Mouse (Mus musculus): Measurements from ENCODE around the gene Whamm.

Whamm gene

DNA sequence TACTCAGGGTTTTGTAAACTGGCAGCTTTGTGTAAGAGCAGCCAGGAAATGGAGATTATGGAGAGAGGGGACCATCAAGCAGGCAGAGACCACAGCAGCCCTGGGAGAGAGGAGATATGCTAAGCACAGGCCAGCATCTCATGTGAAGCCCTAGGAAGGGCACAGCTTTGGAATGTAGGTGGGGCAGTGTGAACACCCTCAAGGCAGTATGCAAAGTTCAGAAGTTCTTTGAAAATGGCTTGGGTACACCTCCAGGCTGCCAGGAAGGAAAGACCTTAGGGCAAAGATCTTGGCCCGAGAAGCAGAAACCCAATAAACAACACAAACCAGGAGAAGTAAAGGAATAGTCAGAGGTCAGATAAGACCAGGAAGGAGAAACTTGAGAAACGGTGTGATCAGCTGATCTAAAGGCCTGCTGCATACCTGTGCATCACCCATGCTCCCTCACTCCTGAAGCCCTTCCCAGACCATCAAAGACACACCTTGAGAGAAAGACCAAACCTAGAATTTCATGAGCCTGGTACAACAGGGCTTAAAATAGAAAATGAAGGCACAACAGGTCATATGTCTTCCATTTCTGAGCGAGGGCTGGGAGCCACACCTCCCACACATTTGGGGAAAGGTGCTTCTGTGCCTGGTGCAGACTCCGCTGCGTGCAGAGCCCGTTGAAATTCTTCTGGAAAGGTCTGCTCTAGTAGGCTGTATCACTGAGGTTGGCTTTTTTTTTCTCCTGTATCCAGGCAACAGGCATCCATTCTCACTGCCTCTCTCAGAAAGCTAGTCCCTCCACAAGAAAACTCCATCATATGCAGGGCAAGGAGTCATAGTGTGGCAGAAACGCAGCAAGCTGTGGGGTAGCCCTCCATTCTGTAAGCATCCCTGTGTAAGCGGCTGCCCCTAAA lies 28.6 kb downstream of the Whamm start:
- no peak for DNase-seq

DNA sequence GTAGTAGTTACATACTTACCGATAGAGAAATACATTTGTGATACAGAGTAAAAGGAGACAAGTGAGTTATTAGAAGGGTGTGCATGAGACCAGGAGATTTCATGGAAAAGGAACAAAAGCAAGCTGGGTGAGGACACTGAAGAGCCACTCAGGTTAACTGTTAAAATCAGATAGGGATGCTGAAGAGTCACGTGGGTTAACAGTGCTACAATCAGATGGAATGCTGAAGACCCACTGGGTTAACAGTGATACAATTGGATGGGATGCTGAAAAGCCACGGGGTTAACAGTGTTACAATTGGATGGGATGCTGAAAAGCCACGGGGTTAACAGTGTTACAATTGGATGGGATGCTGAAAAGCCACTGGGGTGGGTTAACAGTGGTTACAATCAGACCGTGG lies 33.9 kb downstream of the Whamm start:
- no peak for DNase-seq

DNA sequence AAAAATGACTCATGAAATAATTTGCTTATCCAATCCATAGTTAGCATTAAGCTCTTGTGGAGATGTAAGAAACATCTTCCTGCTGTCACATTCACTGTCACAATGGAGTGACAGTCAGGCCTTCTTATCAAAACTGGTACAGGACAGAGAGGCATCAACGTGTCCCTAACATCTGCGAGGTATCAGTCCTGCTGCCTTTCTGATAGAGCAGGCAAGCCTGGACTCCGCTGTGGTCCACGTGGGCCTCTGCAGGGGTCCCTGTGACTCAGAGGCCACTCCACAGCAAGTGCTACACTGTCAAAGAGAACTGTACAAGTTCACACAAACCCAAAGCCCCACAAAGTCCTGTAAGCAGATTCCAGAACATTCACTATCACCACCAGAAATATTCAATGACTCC lies 34.4 kb downstream of the Whamm start:
- DNase-seq, result no peak

DNA sequence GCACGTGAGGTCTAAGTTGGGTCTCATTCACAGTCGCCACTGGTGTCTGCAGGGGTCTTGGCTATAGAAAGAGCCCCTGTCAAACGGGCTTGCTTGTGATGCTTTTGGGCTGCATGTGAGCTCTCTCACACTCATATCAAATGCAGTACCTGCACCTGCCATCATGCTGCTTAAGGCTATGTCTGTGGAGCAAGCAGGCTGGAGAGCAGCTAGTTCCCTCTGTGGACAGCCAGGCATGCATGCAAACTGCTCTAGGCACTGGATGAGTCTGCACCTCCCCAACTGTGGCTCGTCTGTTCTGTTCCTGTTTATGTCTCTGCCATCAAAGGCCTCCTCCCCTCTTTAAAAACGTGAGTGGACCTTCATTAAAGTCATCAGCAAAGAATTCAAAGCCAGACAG lies 35.4 kb downstream of the Whamm start:
- DNase-seq, result no peak

DNA sequence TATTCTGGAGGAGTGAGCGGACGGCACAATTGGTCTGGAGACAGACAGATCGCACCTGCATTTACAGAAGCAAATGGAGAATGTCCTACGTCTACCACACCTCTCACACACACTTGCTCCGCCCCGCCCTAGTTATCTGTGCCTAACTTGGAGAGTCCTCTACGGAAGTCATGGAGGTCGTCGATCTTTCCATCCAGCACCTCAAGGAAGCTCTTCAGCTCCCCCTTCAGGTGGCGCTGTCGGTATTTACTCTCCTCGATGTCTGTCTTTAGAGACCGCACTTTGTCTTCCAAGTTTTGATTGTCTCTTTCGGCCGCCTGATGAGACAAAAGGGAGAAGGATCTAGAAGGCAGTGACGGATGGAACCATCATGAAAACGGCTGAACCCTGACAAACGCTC lies 39.1 kb downstream of the Whamm start:
- DNase-seq, result peak in 1 of 2 experiments; percentile 7

DNA sequence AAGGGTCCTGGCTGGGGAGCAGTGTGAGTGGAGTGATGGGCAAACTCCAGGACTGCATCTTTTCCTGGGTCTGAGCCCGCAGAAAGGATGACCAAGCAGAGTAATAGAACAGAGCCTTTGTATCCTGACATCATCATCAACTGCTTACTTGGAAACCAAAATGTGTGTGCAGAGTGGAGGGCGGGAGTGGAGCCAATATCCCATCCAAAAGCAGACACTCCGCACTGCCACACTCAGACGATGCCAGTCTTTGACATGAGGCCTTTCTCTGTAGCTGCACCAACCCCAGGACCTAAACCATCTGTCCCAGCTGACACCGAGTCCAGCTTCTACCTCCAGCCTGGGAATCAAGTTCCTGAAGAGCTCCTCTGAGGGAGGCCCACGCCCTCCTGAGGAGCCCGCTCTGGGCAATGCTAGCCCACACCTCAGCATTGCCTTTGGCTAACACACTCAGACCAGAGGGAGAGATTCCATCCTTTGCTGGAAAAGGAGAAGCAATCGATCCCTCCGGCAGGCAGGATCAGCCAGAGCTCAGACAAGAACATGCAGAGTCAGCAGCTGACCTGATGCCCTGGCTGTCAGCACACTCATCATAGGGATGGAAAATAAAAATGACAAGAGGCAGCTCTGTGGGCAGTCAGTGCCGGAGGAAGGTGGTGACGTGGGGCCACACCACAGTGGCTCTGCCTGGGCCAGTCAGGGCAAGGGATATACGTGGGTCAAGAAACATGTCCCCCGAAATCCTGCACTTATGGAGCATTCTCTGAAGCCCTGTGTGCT lies 42.0 kb downstream of the Whamm start:
- no peak for DNase-seq

DNA sequence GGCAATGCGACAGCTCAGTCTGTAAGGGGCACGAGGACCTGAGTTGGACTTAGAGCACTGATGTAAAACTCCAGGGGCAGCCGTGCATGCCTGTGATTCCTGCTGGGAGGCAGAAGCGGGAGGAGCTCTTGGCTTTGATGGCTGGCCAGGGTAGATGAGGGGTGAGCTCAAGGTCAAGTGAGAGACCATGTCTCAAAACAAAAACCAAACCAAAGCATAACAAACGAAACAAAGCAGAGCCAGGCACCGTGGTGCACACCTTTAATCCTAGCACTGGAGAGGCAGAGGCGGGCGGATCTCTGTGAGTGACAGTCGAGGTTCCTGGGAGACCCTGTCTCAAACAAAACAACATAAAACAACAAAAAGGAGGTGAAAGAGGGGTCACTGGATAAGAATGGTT lies 44.0 kb downstream of the Whamm start:
- DNase-seq, result no peak

DNA sequence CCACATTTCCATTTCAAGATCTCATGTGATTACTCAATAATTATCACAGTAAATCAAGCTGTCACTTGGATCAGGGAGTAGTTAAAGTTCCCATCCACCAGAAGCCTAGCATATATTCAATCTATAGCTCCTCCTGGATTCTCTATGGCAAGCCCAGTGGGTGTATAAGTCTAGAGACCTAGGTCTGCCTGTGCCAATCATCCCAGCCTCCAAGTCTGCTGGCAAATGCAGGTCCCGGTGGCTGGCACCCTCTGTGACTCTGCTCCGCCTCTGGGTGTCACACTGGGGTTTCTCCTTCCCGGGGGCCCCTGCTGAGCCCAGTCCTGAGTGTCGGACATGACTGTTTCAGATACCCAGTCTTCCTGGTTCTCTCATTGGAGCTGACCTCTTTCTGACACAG lies 51.7 kb downstream of the Whamm start:
- no peak for DNase-seq

DNA sequence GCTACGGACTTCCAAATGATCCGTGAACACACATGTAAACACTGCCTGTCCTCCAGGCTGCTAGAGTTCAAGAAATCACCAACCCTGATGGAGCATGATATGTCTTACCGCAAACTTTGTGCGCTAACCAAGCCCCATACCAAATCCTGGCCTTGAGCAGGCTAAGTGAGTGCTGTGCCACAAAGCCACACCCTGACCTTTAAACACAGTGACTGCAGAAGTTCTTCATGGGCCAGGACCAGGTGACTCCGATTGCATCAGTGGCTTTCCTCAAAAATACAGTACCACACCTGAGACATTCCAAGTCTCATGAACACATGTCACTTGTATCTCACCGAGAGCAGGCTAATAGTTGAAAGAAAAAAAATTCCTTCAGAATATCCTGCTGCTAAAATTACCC lies 52.7 kb downstream of the Whamm start:
- no peak for DNase-seq

DNA sequence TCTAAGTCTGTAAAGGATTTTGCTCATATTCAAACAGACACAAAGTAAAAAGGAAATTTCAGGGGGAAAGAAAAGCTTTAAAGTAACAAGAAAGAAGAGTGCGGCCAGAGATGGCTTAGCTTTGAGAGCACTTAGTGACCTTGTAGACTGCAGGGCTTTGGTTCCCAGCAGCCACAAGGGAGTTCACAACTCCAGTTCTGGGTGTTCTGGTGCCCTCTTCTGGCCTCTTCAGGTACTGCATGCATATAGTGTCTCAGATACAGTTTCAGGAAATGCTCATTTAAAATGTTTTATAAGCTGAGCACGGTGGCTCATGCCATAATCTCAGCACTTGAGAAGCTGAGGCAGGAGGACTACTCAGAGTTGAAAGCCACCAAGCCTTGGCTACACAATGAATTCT lies 55.4 kb downstream of the Whamm start:
- peak in 1 of 2 experiments; percentile 32 for DNase-seq

DNA sequence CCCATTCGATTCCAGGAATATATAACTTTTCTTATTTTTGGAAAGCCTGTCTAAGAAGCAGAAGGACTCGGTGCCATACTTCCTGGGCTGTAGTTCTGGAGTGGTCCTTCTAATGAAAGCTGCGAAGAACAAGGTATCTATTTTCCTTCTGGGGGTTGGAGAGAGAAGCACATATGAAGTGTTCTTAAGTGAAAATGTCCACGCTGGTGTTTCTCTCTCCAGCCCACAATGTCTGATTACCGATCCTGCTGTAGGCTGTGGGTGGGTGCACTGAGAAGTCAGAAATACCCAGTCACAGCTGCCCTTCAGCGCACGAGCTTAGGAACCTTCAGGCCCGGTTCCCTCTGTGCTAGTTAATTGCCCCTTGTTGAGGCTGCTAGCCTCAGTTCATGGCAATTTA lies 60.2 kb downstream of the Whamm start:
- DNase-seq, result no peak

DNA sequence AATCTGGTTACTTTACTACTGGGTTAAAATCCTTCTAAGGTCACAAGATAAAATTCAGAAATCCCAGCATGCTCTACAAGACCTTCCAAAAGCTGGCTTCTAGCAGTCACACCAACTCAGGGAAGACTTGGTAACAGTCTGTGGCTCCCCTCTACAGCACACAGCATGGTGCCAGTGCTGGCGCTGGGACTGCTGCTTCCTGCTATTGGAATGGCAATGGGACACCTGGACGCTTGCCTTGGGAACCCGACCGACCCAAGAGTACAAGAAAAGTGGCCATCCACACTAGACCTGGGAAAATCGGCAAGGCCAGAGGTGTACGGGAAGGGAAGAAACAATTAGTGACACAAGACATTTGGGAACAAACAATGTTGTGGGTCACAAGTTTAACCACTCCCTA lies 61.5 kb downstream of the Whamm start:
- no peak for DNase-seq

DNA sequence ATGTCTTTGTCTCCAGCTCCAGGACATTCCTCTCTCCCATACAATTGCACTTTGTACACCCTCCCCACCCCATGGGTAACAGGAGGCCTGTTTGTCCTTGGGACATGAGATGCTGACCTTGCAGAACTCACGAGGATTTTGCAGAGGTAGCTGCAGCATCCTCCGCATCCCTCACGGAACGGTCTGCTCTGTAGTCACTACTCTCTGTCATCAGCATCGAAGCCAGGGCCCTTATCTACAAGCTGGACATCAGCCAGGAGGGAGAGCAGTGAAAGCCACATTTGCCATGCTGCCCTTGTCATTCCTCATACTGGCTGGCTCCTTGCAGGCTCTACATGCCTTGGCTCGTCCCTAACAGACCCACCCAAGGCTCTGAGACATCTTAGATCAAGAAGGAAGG lies 70.0 kb downstream of the Whamm start:
- no peak for DNase-seq

DNA sequence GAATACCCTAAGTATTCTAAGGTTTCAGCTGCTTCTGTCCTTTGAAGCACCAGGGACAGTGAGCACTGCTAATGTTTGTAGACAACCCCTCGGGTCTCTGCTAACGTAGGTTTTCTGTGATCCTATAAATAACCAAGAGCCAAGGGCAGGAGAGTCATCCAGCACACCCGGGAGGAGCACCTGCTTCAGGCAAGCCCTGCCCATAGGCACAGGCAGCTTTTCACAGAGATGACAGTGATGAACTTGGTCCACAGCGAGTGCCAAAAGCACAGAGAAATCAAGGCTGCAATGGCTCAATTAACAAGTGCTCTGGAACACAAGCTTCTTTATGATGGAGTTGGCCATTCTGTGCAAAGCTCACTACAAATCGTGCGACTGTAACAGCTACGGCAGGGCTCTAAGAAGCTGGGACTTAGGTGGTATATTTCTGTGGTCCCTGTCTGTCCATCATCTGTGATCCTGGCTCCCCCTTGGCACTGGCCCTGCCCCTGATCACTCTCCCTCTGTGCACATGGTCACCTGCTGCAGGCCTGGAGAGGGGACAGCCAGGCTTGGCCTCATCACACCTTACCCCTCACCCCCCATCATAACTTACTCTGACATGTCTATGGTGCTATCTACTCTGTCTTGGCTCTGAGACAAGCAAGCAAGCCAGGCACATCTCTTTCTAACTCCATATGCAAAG lies 73.6 kb downstream of the Whamm start:
- no peak for DNase-seq
